Mouse (Mus musculus) lung, embryonic 16.5 days (tissue): ENCODE measurements around the gene Kcnt2. TPM values are rescaled to one million over a fixed set of nuclear protein-coding genes. Genes with fewer than 3 reads are reported as not detected.

ENCODE experiments used
- ATAC-seq: fragments of 200-750 bp; cut with Nextera tagmentation; 2 replicates; pipeline ENCODE4 v1.8.0; 2017; ENCODE audit warnings: low read depth, mild to moderate bottlenecking, moderate library complexity
- H3K27ac ChIP-seq: fragments of 300-500 bp; sonication (generic); 2 replicates; pipeline ENCODE4 v1.5.1; 2014; ENCODE audit warnings: mild to moderate bottlenecking, control low read depth, low read length
- H3K27me3 ChIP-seq: fragments of 300-500 bp; sonication (generic); 2 replicates; pipeline ENCODE4 v1.6.1; 2014; ENCODE audit warnings: low read depth, low read length, mixed read lengths; ENCODE audit not compliant: control insufficient read depth, insufficient read depth
- H3K36me3 ChIP-seq: fragments of 300-500 bp; sonication (generic); 2 replicates; pipeline ENCODE4 v1.6.1; 2014; ENCODE audit warnings: low read length; ENCODE audit not compliant: control insufficient read depth, insufficient read depth
- H3K4me1 ChIP-seq: fragments of 300-500 bp; sonication (generic); replicated peaks from 2 replicates; pipeline ENCODE4 v1.6.1; 2014; ENCODE audit warnings: low read length, mixed read lengths; ENCODE audit not compliant: control insufficient read depth, insufficient read depth
- H3K4me2 ChIP-seq: fragments of 300-500 bp; sonication (generic); 2 replicates; pipeline ENCODE4 v1.6.1; 2014; ENCODE audit warnings: low read depth, low read length, control low read depth
- H3K4me3 ChIP-seq: fragments of 300-500 bp; sonication (generic); 2 replicates; pipeline ENCODE4 v1.5.1; 2014; ENCODE audit warnings: mild to moderate bottlenecking, low read length, control low read depth
- H3K9ac ChIP-seq: fragments of 300-500 bp; sonication (generic); 2 replicates; pipeline ENCODE4 v1.6.1; 2014; ENCODE audit warnings: low read length, control low read depth
- H3K9me3 ChIP-seq: fragments of 300-500 bp; sonication (generic); 2 replicates; pipeline ENCODE4 v1.6.1; 2016; ENCODE audit warnings: low read length; ENCODE audit not compliant: control insufficient read depth
- WGBS: fragments of 180-500 bp; shearing (Covaris S2); extraction: QIAGEN DNeasy Blood & Tissue Kit; methylation state at CpG from one replicate; pipeline ENCODE4 v1.1.7; 2014; 5-methylcytosine and 5-hydroxymethylcytosine counted together
- polyA plus RNA-seq: library from polyadenylated mRNA; unstranded; fragments of >200 nt; fragmentation: Nextera tagmentation; extraction: Ambion mirVana; gene quantifications from 2 replicates; pipeline ENCODE4 v1.2.1, GENCODE M21; 2015

Kcnt2 gene
- polyA plus RNA-seq, 1 experiment from 2014 or later, result 0.45 TPM

- Histone ChIP-seq H3K9ac (no peak overlapping the region), H3K4me3 (no peak overlapping the region), H3K27ac (no peak overlapping the region), H3K36me3 (no peaks in the 10 kb centered on the region), H3K27me3 (no peaks in the 10 kb centered on the region), H3K4me2 (no peak overlapping the region), H3K4me1 (no peaks in the 10 kb centered on the region), H3K9me3 (no peaks in the 10 kb centered on the region)
- WGBS, result 75% methylated on average over 4 of the region's 4 CpGs
- no peak for ATAC-seq
These were observed 362.9 kb downstream of the Kcnt2 start for GRCm38 (mm10) chr1:140608765-140609297.

GRCm38 (mm10) chr1:140613101-140613500 is 367.1 kb downstream of the Kcnt2 start:
- H3K27ac ChIP-seq, result no peak overlapping the region
- H3K4me3 ChIP-seq, result no peak overlapping the region
- no peaks in the 10 kb centered on the region for H3K27me3 ChIP-seq
- H3K4me1 ChIP-seq, result no peaks in the 10 kb centered on the region
- H3K36me3 ChIP-seq, result no peaks in the 10 kb centered on the region
- ATAC-seq, result no peak
- no peak overlapping the region for H3K9ac ChIP-seq
- no peaks in the 10 kb centered on the region for H3K9me3 ChIP-seq
- no peak overlapping the region for H3K4me2 ChIP-seq
- 69% methylated on average over 1 of the region's 1 CpGs for WGBS

- ATAC-seq, result no peak
These were observed 368.9 kb downstream of the Kcnt2 start for GRCm38 (mm10) chr1:140614840-140615239.

DNA sequence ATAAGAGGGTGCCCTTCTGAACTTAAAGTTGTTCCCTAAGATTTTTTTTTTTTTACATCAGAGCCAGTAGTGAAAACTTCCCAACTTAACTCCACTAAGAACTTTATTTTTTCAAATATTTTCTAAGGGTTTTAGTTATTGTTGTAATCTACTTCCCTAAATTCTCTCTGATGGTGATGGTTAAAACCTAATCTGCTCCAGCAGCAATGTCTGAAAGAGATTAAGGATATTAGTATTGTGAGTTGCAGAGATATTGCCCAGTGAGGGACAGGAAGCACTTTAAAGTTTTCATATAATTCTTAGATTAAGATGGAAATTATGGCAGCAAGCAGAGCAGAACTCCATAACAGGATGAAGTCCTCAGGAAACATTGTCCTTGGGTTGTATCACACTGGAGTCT is 372.2 kb downstream of the Kcnt2 start:
- Histone ChIP-seq H3K27ac (no peak overlapping the region), H3K4me1 (no peaks in the 10 kb centered on the region), H3K4me3 (no peak overlapping the region), H3K9me3 (no peaks in the 10 kb centered on the region), H3K9ac (no peak overlapping the region), H3K4me2 (no peak overlapping the region), H3K27me3 (no peaks in the 10 kb centered on the region), H3K36me3 (no peaks in the 10 kb centered on the region)
- no peak for ATAC-seq

More at GRCm38 (mm10) chr1:140614840-140615239, 368.9 kb downstream of the Kcnt2 start:
- Histone ChIP-seq H3K36me3 (no peaks in the 10 kb centered on the region), H3K27me3 (no peaks in the 10 kb centered on the region), H3K27ac (no peak overlapping the region), H3K9me3 (no peaks in the 10 kb centered on the region), H3K4me2 (no peak overlapping the region), H3K4me3 (no peak overlapping the region), H3K4me1 (no peaks in the 10 kb centered on the region), H3K9ac (no peak overlapping the region)
- WGBS, result 69% methylated on average over 2 of the region's 2 CpGs

DNA sequence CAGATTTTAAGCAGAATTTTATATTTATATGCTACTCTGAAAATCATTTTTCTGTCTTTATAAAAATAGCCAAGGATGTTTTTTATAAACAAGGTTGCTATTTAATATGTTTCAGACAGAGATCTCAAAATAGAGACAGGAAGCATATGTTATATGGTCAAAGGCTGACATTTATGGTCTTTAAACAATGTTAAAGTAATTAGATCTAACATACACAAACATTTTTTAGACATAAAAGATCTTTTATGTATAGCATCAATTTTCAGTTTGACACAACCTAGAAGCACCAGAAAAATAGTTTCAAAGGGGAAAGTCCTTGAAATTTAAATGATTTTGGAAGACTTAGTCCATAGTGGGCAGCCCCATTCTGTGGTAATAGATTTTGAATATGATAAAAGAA is 379.0 kb downstream of the Kcnt2 start:
- Histone ChIP-seq H3K9ac (no peak overlapping the region), H3K4me3 (no peak overlapping the region), H3K9me3 (no peaks in the 10 kb centered on the region), H3K27ac (no peak overlapping the region), H3K4me1 (no peaks in the 10 kb centered on the region), H3K4me2 (no peak overlapping the region), H3K27me3 (no peaks in the 10 kb centered on the region), H3K36me3 (no peaks in the 10 kb centered on the region)
- no peak for ATAC-seq

GRCm38 (mm10) chr1:140659607-140660340 is 413.8 kb downstream of the Kcnt2 start:
- no peak overlapping the region for H3K27ac ChIP-seq
- H3K4me3 ChIP-seq, result no peak overlapping the region
- no peak overlapping the region for H3K4me2 ChIP-seq
- ATAC-seq, result no peak
- WGBS, result 51% methylated on average over 3 of the region's 3 CpGs
- H3K36me3 ChIP-seq, result no peaks in the 10 kb centered on the region
- H3K9ac ChIP-seq, result no peak overlapping the region
- H3K4me1 ChIP-seq, result no peaks in the 10 kb centered on the region
- no peaks in the 10 kb centered on the region for H3K9me3 ChIP-seq
- no peaks in the 10 kb centered on the region for H3K27me3 ChIP-seq

DNA sequence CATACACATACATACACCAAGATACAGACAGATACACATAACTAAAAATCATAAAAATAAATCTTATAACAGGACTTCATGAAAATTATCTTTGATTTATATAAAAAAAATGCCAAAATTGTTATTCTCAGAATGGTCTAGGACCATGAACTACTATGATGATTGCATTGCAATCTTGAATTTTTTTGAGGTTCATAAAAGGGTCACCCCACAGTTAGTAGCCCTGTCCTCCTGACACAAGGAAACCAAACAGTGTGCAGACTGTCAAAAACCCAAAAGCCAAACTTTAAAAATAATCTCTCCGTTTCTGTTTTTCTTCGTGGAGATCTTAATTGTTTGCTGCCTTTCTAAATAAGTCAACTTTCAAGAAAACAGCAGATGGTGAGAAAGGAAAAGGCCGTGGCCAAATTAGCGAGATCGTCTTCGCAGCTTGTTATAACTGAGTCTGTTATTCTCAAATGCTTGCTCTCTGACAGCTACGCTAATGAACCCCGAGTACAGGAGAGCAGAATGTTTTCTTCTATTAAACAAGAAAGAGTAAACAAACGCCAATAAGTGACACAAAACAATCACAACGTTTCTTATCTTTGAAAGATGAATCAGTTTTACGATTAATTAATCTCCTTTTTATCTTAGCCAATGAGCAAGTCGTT is 414.9 kb downstream of the Kcnt2 start:
- no peaks in the 10 kb centered on the region for H3K27me3 ChIP-seq
- peak overlapping the region; percentile 10; the same call in 1 of the 2 replicates for H3K4me3 ChIP-seq
- H3K9me3 ChIP-seq, result no peaks in the 10 kb centered on the region
- 29% methylated on average over 12 of the region's 12 CpGs for WGBS
- no peaks in the 10 kb centered on the region for H3K36me3 ChIP-seq
- no peak overlapping the region for H3K27ac ChIP-seq
- H3K4me2 ChIP-seq, result peak overlapping the region; percentile 45
- ATAC-seq, result no peak
- H3K4me1 ChIP-seq, result no peaks in the 10 kb centered on the region
- H3K9ac ChIP-seq, result no peak overlapping the region

DNA sequence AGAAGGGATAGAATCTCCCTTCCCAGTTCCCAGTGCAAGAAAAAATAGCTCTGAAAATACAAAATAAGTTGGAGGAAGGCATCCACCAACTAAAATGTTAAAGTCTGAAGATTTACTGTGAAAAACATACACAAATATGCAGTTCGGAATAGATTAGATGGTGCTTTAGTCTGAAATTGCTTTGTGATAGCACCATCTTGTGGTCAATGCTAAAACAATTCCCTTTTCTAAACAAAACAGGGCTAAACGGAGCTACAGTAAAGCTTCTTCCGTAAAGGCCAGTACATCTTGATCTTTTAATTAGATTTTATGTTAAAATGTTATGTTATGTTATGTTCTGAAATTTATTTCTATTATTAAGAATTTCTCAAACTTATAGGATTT is 415.4 kb downstream of the Kcnt2 start:
- Histone ChIP-seq H3K4me3 (no peak overlapping the region; the same call in 1 of the 2 replicates), H3K4me2 (peak overlapping the region; percentile 45), H3K9ac (no peak overlapping the region), H3K27me3 (no peaks in the 10 kb centered on the region), H3K36me3 (no peaks in the 10 kb centered on the region), H3K9me3 (no peaks in the 10 kb centered on the region), H3K27ac (no peak overlapping the region), H3K4me1 (no peaks in the 10 kb centered on the region)
- no peak for ATAC-seq
- WGBS, result 15% methylated on average over 3 of the region's 3 CpGs
